Mouse (Mus musculus) duodenum, adult 2 months (tissue): Measurements from ENCODE around the gene Bmp2k. TPM values are rescaled to one million over a fixed set of nuclear protein-coding genes. Genes with fewer than 3 reads are reported as not detected.

Experiments used
- polyA plus RNA-seq: library from polyadenylated mRNA; depleted of rRNA; stranded (reverse); fragments of >200 nt; gene quantifications from 2 replicates; pipeline ENCODE4 v1.2.3, GENCODE M21; 2012; ENCODE audit warnings: low replicate concordance; rRNA removed

The Bmp2k gene
- 7.9 and 13.9 TPM in 2 replicates for polyA plus RNA-seq

DNA sequence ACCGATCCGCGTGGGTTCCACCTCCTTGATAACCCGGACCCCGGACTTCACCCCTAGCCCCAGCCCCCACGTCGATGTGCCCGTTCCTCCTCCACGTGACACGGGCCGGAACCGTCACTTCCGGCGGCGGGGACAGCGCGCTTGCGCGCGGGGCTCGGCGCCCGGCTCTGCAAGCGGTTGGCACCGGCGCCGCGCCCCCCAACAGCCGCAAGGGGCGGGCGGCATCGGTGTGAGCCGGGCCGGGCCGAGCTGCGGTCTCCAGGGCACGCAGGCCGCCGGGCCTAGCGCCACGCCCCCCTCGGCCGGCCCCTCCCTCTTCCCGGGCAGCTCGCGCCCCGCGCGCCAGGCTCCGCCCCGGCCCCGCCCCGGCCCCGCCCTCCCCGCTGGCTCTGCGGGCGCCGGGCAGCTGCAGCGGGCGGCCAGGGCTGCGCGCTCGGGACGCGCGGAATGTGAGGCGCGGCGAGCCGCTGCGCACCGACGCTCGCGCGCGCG lies at the start of gene Bmp2k:
Bmp2k (plus strand) TSS at position 380 of the 492 bp plus-strand sequence.

DNA sequence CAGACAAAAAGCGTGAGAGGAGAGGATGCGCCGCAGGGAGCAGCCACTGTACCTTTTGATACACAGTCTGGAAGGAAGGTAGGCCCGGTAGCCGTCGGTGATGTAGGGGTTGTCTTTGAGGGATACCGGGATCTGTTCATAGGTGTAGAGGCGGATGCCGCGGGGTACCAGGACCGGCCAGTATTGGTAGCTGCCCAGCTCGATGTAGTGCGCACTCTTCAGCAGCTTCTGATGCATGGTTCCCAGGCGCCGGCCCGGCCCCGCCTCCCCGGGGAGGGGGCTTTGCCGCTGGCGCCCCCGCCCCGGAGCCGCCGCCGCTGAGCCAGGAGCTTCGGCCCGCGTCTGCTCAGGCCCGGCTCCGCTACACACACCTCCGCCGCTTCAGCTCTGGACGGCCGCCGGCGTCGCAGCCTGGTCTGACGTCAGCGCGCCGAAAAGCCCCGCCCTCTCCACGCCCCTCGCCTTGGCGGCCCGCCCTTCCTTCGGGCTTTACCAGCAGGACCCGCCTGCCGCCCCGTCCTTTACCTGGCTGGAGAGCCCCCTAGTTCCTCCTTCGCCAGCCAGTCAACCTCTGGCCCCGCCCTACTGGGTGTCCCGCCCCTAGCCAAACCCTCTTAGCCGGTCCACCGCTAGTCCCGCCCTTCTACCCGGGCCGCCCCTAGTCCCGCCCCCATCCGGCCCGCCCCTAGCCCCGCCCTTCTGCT lies 113.9 kb downstream of the Bmp2k start, which contains the start of gene Paqr3:
Paqr3 (minus strand) TSS at position 390 of the 704 bp plus-strand sequence.

Other genes with a start within 250 kb of the Bmp2k start
- 0.74 and 1.6 TPM in 2 replicates for gene Anxa3, start 204.3 kb upstream of the Bmp2k start, polyA plus RNA-seq
- 0.44 and 0.78 TPM in 2 replicates for gene Paqr3, start 113.9 kb downstream of the Bmp2k start, polyA plus RNA-seq